Mouse (Mus musculus) testis, adult 2 months (tissue): ENCODE data around the gene Cetn3.

Experiments used
- CTCF ChIP-seq: fragments of 200-500 bp; IDR thresholded peaks from 2 replicates; pipeline ENCODE4 v1.5.1; 2012; ENCODE audit warnings: low read depth, mild to moderate bottlenecking, inconsistent platforms, low read length, moderate library complexity; ENCODE audit not compliant: control insufficient read depth, insufficient read depth, insufficient replicate concordance
- POLR2A ChIP-seq: fragments of 200-500 bp; IDR thresholded peaks from 2 replicates; pipeline ENCODE4 v1.6.1; 2012; ENCODE audit warnings: low read depth, mild to moderate bottlenecking, inconsistent platforms, low read length, moderate library complexity; ENCODE audit not compliant: control insufficient read depth

DNA sequence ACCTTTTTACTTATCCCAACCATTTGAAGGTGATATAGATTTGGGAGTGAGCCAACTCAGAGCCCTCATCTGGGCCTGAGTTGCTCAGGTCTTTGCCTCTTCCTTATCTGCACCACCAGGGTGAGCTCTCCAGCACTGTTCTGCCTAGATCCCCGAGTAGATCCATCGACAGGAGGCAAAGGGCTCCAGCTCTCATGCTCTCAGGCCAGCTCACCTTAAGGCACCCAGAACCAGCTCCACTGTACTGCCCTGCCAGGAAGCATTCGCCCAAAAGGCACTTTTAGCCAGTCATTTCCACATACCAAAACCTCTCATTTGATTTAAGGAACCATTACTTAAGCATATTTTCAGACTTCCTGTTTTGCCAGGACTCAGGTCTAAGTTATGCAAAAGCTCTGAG lies 42.0 kb upstream of the Cetn3 start:
- TF ChIP-seq POLR2A (no peak), CTCF (no peak)
